Mouse (Mus musculus) limb, embryonic 14.5 days (tissue): Measurements from ENCODE around the gene Apobec2. TPM values are rescaled to one million over a fixed set of nuclear protein-coding genes. Genes with fewer than 3 reads are reported as not detected.
"Not testable (repeated sequence)": the region's sequence is repeated elsewhere in the genome, so short reads cannot be mapped to it uniquely, and the experiment has no call there.

Experiments
- ATAC-seq: fragments of 200-750 bp; cut with Nextera tagmentation; 2 replicates; pipeline ENCODE4 v1.8.0; 2017; ENCODE audit warnings: low read depth, moderate number of reproducible peaks, moderate TSS enrichment; ENCODE audit not compliant: low FRiP score
- DNase-seq: peaks from one replicate; pipeline ENCODE4 v3.0.0-alpha.2; 2015; ENCODE audit warnings: low spot score
- H3K27ac ChIP-seq: fragments of 300-500 bp; sonication (generic); replicated peaks from 2 replicates; pipeline ENCODE4 v1.5.1; 2014; ENCODE audit warnings: low read depth, mild to moderate bottlenecking, low read length, moderate library complexity, mixed read lengths
- H3K27me3 ChIP-seq: fragments of 300-500 bp; sonication (generic); 2 replicates; pipeline ENCODE4 v1.6.1; 2014; ENCODE audit warnings: low read length, mixed read lengths; ENCODE audit not compliant: control insufficient read depth, insufficient read depth
- H3K36me3 ChIP-seq: fragments of 300-500 bp; sonication (generic); 2 replicates; pipeline ENCODE4 v1.6.1; 2014; ENCODE audit warnings: mild to moderate bottlenecking, low read length, moderate library complexity, mixed read lengths; ENCODE audit not compliant: control insufficient read depth, insufficient read depth
- H3K4me1 ChIP-seq: fragments of 300-500 bp; sonication (generic); 2 replicates; pipeline ENCODE4 v1.6.1; 2014; ENCODE audit warnings: antibody characterized with exemption, low read length, mixed read lengths; ENCODE audit not compliant: control insufficient read depth, insufficient read depth
- H3K4me2 ChIP-seq: fragments of 300-500 bp; sonication (generic); replicated peaks from 2 replicates; pipeline ENCODE4 v1.6.1; 2014; ENCODE audit warnings: low read depth, mild to moderate bottlenecking, low read length, moderate library complexity; ENCODE audit not compliant: severe bottlenecking
- H3K4me3 ChIP-seq: fragments of 300-500 bp; sonication (generic); replicated peaks from 2 replicates; pipeline ENCODE4 v1.5.1; 2014; ENCODE audit warnings: low read length
- H3K9ac ChIP-seq: fragments of 300-500 bp; sonication (generic); 2 replicates; pipeline ENCODE4 v1.6.1; 2014; ENCODE audit warnings: mild to moderate bottlenecking, low read depth, low read length, moderate library complexity; ENCODE audit not compliant: severe bottlenecking
- H3K9me3 ChIP-seq: fragments of 300-500 bp; sonication (generic); 2 replicates; pipeline ENCODE4 v1.6.1; 2016; ENCODE audit warnings: low read length; ENCODE audit not compliant: control insufficient read depth
- POLR2A ChIP-seq: fragments of 200-500 bp; IDR thresholded peaks from 2 replicates; pipeline ENCODE4 v1.8.0; 2012; ENCODE audit warnings: inconsistent platforms, mild to moderate bottlenecking, moderate library complexity, borderline replicate concordance; ENCODE audit not compliant: insufficient read depth, insufficient read length; ENCODE audit errors: extremely low read depth
- WGBS: fragments of 180-500 bp; shearing (Covaris S2); extraction: QIAGEN DNeasy Blood & Tissue Kit; methylation state at CpG from one replicate; pipeline ENCODE4 v1.1.7; 2014; 5-methylcytosine and 5-hydroxymethylcytosine counted together
- polyA plus RNA-seq, 2 experiments: library from polyadenylated mRNA; depleted of rRNA in 1 of 2; stranded (reverse) in 1 of 2; unstranded in 1 of 2; fragments of >200 nt; fragmentation: Nextera tagmentation in 1 of 2; extraction: Ambion mirVana in 1 of 2; gene quantifications; 2 replicates each; pipeline versions ENCODE4 v1.2.1 to v1.2.3; 2012 to 2014

Gene Apobec2
- polyA plus RNA-seq (2012; rRNA removed) (21.7 and 25.0 TPM in 2 replicates), polyA plus RNA-seq (2014; fragmentation: Nextera tagmentation; extraction: Ambion mirVana) (28.7 and 42.5 TPM in 2 replicates)

- ATAC-seq (0 out of 2 replicates have a peak, but pooled peaks have one; percentile 11), DNase-seq (peak; percentile 49)
- H3K4me1 ChIP-seq = peaks cover 23% of the 10 kb centered on the region
- no peaks in the 10 kb centered on the region for H3K9me3 ChIP-seq
- no peak within 1 kb of the TSS for H3K4me2 ChIP-seq
- no peaks in the 10 kb centered on the region for H3K27me3 ChIP-seq
- H3K27ac ChIP-seq = no peak within 1 kb of the TSS
- H3K36me3 ChIP-seq = no peaks in the 10 kb centered on the region
- WGBS = 69% methylated on average over 16 of the region's 16 CpGs
- H3K4me3 ChIP-seq = no peak within 1 kb of the TSS
- no peak within 1 kb of the TSS for H3K9ac ChIP-seq
- no peak for TF ChIP-seq POLR2A
These were observed at the start of gene Apobec2 for GRCm38 (mm10) chr17:48432158-48432980. Gene Apobec2, minus strand, starts transcription at chr17:48432930.

- H3K4me2 ChIP-seq = no peak overlapping the region
- H3K9ac ChIP-seq = no peak overlapping the region
- no peaks in the 10 kb centered on the region for H3K36me3 ChIP-seq
- H3K4me3 ChIP-seq = no peak overlapping the region
- 87% methylated on average over 10 of the region's 10 CpGs for WGBS
- DNase-seq = no peak
- no peaks in the 10 kb centered on the region for H3K27me3 ChIP-seq
- H3K27ac ChIP-seq = no peak overlapping the region
- H3K9me3 ChIP-seq = no peaks in the 10 kb centered on the region
- no peak for ATAC-seq
- TF ChIP-seq POLR2A = no peak
- no peaks in the 10 kb centered on the region for H3K4me1 ChIP-seq
These were observed 47.2 kb upstream of the Apobec2 start for GRCm38 (mm10) chr17:48479952-48480351.

DNA sequence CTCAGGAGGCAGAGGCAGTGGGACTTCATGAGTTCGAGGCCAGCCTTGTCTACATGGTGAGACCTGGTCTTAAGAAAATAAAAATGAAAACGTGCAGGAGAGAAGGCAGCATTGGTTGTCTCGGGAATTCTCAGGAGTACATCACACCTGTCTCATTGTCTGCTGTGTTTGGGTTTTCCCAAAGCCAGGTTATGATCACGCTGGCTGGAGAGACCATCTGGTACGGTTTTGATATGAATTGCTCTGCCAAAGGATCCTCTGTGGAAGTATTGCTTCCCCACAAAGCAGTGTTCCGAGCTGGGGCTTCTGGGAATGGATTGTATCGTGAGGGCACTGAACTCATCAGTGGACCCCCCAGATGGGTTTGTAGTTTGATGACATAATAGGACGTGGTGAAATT, 42.7 kb upstream of the Apobec2 start:
- WGBS = 80% methylated on average over 8 of the region's 8 CpGs
- Histone ChIP-seq H3K9ac (no peak overlapping the region), H3K36me3 (no peaks in the 10 kb centered on the region), H3K9me3 (no peaks in the 10 kb centered on the region), H3K27me3 (no peaks in the 10 kb centered on the region), H3K4me1 (no peaks in the 10 kb centered on the region), H3K4me2 (no peak overlapping the region), H3K27ac (no peak overlapping the region), H3K4me3 (no peak overlapping the region)
- TF ChIP-seq POLR2A = no peak
- no peak for ATAC-seq
- no peak for DNase-seq

GRCm38 (mm10) chr17:48474282-48474681, 41.6 kb upstream of the Apobec2 start:
- DNase-seq, H3K36me3 ChIP-seq, H3K4me1 ChIP-seq, H3K4me2 ChIP-seq, H3K4me3 ChIP-seq, H3K9me3 ChIP-seq, H3K27me3 ChIP-seq, H3K27ac ChIP-seq, ATAC-seq, H3K9ac ChIP-seq: not testable (repeated sequence)
- WGBS = 84% methylated on average over 6 of the region's 6 CpGs

- DNase-seq (peak; percentile 78), ATAC-seq (peak; percentile 79; the same call in 1 of the 2 replicates)
- Histone ChIP-seq H3K9ac (no peak overlapping the region), H3K4me2 (peak overlapping the region; percentile 16; the same call in 1 of the 2 replicates), H3K4me1 (peaks cover 12% of the 10 kb centered on the region), H3K4me3 (no peak overlapping the region), H3K36me3 (no peaks in the 10 kb centered on the region), H3K9me3 (no peaks in the 10 kb centered on the region), H3K27ac (no peak overlapping the region), H3K27me3 (no peaks in the 10 kb centered on the region)
- TF ChIP-seq POLR2A = no peak
- WGBS = 7% methylated on average over 22 of the region's 22 CpGs
These were observed 34.9 kb upstream of the Apobec2 start for GRCm38 (mm10) chr17:48467395-48468231.
